Mouse (Mus musculus): Measurements from ENCODE around the gene Fam219b. TPM values are rescaled to one million over a fixed set of nuclear protein-coding genes. Genes with fewer than 3 reads are reported as not detected.

Fam219b gene
- polyA plus RNA-seq (2015; fragmentation: Nextera tagmentation; extraction: Ambion mirVana): 13.6 and 15.1 TPM in 2 replicates

- H3K9ac ChIP-seq (ENCODE audit: low read depth, low read length): peak within 1 kb of the TSS; percentile 72
- peak within 1 kb of the TSS; percentile 85 for H3K4me3 ChIP-seq (replicated peaks; ENCODE audit: low read depth, low read length)
- TF ChIP-seq CTCF (IDR thresholded peaks at IDR 0.05; ENCODE audit: low read depth): no peak
- H3K9me3 ChIP-seq (replicated peaks; ENCODE audit: low read length): no peaks in the 10 kb centered on the region
- peaks cover 24% of the 10 kb centered on the region for H3K36me3 ChIP-seq (ENCODE audit: insufficient read depth, low read length)
- peaks cover 8% of the 10 kb centered on the region; the same call in 1 of the 2 replicates for H3K4me1 ChIP-seq (replicated peaks; ENCODE audit: insufficient read depth, low read length)
- H3K27ac ChIP-seq: peak within 1 kb of the TSS; percentile 85
- peak; percentile 90 for ATAC-seq (replicated peaks; ENCODE audit: low FRiP score, low read depth)
- no peaks in the 10 kb centered on the region for H3K27me3 ChIP-seq (ENCODE audit: insufficient read depth, low read length)
- H3K4me2 ChIP-seq (ENCODE audit: low read length): peak within 1 kb of the TSS; percentile 70
- WGBS: under 1% methylated on average over 45 of the region's 45 CpGs
- DNase-seq (ENCODE audit: low spot score): peak; percentile 94
Measured at GRCm38 (mm10) chr9:57537044-57537727, at the start of gene Fam219b. TSS of gene Fam219b (plus strand) at chr9:57537528.

- no peak overlapping the region for H3K4me3 ChIP-seq (replicated peaks; ENCODE audit: low read depth, low read length)
- no peaks in the 10 kb centered on the region for H3K36me3 ChIP-seq (ENCODE audit: insufficient read depth, low read length)
- no peaks in the 10 kb centered on the region for H3K9me3 ChIP-seq (replicated peaks; ENCODE audit: low read length)
- H3K9ac ChIP-seq (ENCODE audit: low read depth, low read length): no peak overlapping the region
- TF ChIP-seq CTCF (IDR thresholded peaks at IDR 0.05; ENCODE audit: low read depth): no peak
- no peak for ATAC-seq (replicated peaks; ENCODE audit: low FRiP score, low read depth)
- DNase-seq (ENCODE audit: low spot score): no peak
- H3K4me1 ChIP-seq (replicated peaks; ENCODE audit: insufficient read depth, low read length): no peaks in the 10 kb centered on the region
- 61% methylated on average over 7 of the region's 7 CpGs for WGBS
- H3K4me2 ChIP-seq (ENCODE audit: low read length): no peak overlapping the region
- no peak overlapping the region for H3K27ac ChIP-seq
- H3K27me3 ChIP-seq (ENCODE audit: insufficient read depth, low read length): no peaks in the 10 kb centered on the region
Measured at GRCm38 (mm10) chr9:57487807-57488206, 49.5 kb upstream of the Fam219b start.

- 92% methylated on average over 2 of the region's 2 CpGs for WGBS
Measured at GRCm38 (mm10) chr9:57493532-57493931, 43.8 kb upstream of the Fam219b start.

GRCm38 (mm10) chr9:57494970-57495369 lies 42.4 kb upstream of the Fam219b start:
- no peak for ATAC-seq (replicated peaks; ENCODE audit: low FRiP score, low read depth)
- no peak overlapping the region for H3K9ac ChIP-seq (ENCODE audit: low read depth, low read length)
- no peak overlapping the region for H3K4me2 ChIP-seq (ENCODE audit: low read length)
- no peaks in the 10 kb centered on the region for H3K9me3 ChIP-seq (replicated peaks; ENCODE audit: low read length)
- H3K36me3 ChIP-seq (ENCODE audit: insufficient read depth, low read length): no peaks in the 10 kb centered on the region
- DNase-seq (ENCODE audit: low spot score): no peak
- TF ChIP-seq CTCF (IDR thresholded peaks at IDR 0.05; ENCODE audit: low read depth): no peak
- no peaks in the 10 kb centered on the region for H3K27me3 ChIP-seq (ENCODE audit: insufficient read depth, low read length)
- no peak overlapping the region for H3K4me3 ChIP-seq (replicated peaks; ENCODE audit: low read depth, low read length)
- no peak overlapping the region for H3K27ac ChIP-seq
- H3K4me1 ChIP-seq (replicated peaks; ENCODE audit: insufficient read depth, low read length): no peaks in the 10 kb centered on the region

More at GRCm38 (mm10) chr9:57493532-57493931, 43.8 kb upstream of the Fam219b start:
- Histone ChIP-seq H3K9ac (ENCODE audit: low read depth, low read length) (no peak overlapping the region), H3K4me1 (replicated peaks; ENCODE audit: insufficient read depth, low read length) (no peaks in the 10 kb centered on the region), H3K4me2 (ENCODE audit: low read length) (no peak overlapping the region), H3K27ac (no peak overlapping the region), H3K4me3 (replicated peaks; ENCODE audit: low read depth, low read length) (no peak overlapping the region), H3K36me3 (ENCODE audit: insufficient read depth, low read length) (no peaks in the 10 kb centered on the region), H3K27me3 (ENCODE audit: insufficient read depth, low read length) (no peaks in the 10 kb centered on the region), H3K9me3 (replicated peaks; ENCODE audit: low read length) (no peaks in the 10 kb centered on the region)
- no peak for ATAC-seq (replicated peaks; ENCODE audit: low FRiP score, low read depth)
- no peak for TF ChIP-seq CTCF (IDR thresholded peaks at IDR 0.05; ENCODE audit: low read depth)
- DNase-seq (ENCODE audit: low spot score): no peak

GRCm38 (mm10) chr9:57497236-57497635 lies 40.1 kb upstream of the Fam219b start:
- H3K4me2 ChIP-seq (ENCODE audit: low read length): no peak overlapping the region
- ATAC-seq (replicated peaks; ENCODE audit: low FRiP score, low read depth) (no peak), DNase-seq (ENCODE audit: low spot score) (no peak)
- no peak overlapping the region for H3K4me3 ChIP-seq (replicated peaks; ENCODE audit: low read depth, low read length)
- H3K27ac ChIP-seq: no peak overlapping the region
- 49% methylated on average over 5 of the region's 5 CpGs for WGBS
- H3K36me3 ChIP-seq (ENCODE audit: insufficient read depth, low read length): no peaks in the 10 kb centered on the region
- no peak for TF ChIP-seq CTCF (IDR thresholded peaks at IDR 0.05; ENCODE audit: low read depth)
- H3K9ac ChIP-seq (ENCODE audit: low read depth, low read length): no peak overlapping the region
- H3K27me3 ChIP-seq (ENCODE audit: insufficient read depth, low read length): peaks cover 2% of the 10 kb centered on the region; the same call in 1 of the 2 replicates
- H3K9me3 ChIP-seq (replicated peaks; ENCODE audit: low read length): no peaks in the 10 kb centered on the region
- H3K4me1 ChIP-seq (replicated peaks; ENCODE audit: insufficient read depth, low read length): no peaks in the 10 kb centered on the region

GRCm38 (mm10) chr9:57498536-57498935 lies 38.8 kb upstream of the Fam219b start:
- Histone ChIP-seq H3K9me3 (replicated peaks; ENCODE audit: low read length) (no peaks in the 10 kb centered on the region), H3K4me1 (replicated peaks; ENCODE audit: insufficient read depth, low read length) (peaks cover 12% of the 10 kb centered on the region; the same call in 1 of the 2 replicates), H3K9ac (ENCODE audit: low read depth, low read length) (no peak overlapping the region), H3K27ac (no peak overlapping the region), H3K36me3 (ENCODE audit: insufficient read depth, low read length) (no peaks in the 10 kb centered on the region), H3K4me3 (replicated peaks; ENCODE audit: low read depth, low read length) (no peak overlapping the region), H3K27me3 (ENCODE audit: insufficient read depth, low read length) (peaks cover 15% of the 10 kb centered on the region), H3K4me2 (ENCODE audit: low read length) (no peak overlapping the region)
- TF ChIP-seq CTCF (IDR thresholded peaks at IDR 0.05; ENCODE audit: low read depth): no peak
- ATAC-seq (replicated peaks; ENCODE audit: low FRiP score, low read depth) (no peak), DNase-seq (ENCODE audit: low spot score) (no peak)
- 70% methylated on average over 7 of the region's 7 CpGs for WGBS
